Mouse (Mus musculus): ENCODE data around the gene Fam189a1. TPM values are rescaled to one million over a fixed set of nuclear protein-coding genes. Genes with fewer than 3 reads are reported as not detected.

Fam189a1 gene
- polyA plus RNA-seq, 1 experiment from 2014 or later, result 0.46 TPM

GRCm38 (mm10) chr7:64911945-64912344, 244.4 kb downstream of the Fam189a1 start:
- 62% methylated on average over 2 of the region's 2 CpGs for WGBS
- no peak overlapping the region for H3K9ac ChIP-seq
- H3K27me3 ChIP-seq (ENCODE audit: insufficient read depth, low read length), result no peaks in the 10 kb centered on the region
- no peaks in the 10 kb centered on the region for H3K4me1 ChIP-seq (ENCODE audit: insufficient read depth)
- DNase-seq (no peak), ATAC-seq (ENCODE audit: insufficient read depth) (no peak)
- H3K27ac ChIP-seq (ENCODE audit: low read depth), result no peak overlapping the region
- H3K4me3 ChIP-seq (ENCODE audit: low read depth, low read length), result no peak overlapping the region
- H3K9me3 ChIP-seq (ENCODE audit: low read depth, low read length), result no peaks in the 10 kb centered on the region
- no peaks in the 10 kb centered on the region for H3K36me3 ChIP-seq (ENCODE audit: insufficient read depth)
- no peak for TF ChIP-seq CTCF (IDR thresholded peaks at IDR 0.05; ENCODE audit: low read depth)
- H3K4me2 ChIP-seq, result no peak overlapping the region

GRCm38 (mm10) chr7:64910208-64910607, 246.2 kb downstream of the Fam189a1 start:
- H3K36me3 ChIP-seq (ENCODE audit: insufficient read depth), result no peaks in the 10 kb centered on the region
- 84% methylated on average over 2 of the region's 2 CpGs for WGBS
- H3K27me3 ChIP-seq (ENCODE audit: insufficient read depth, low read length), result no peaks in the 10 kb centered on the region
- no peak overlapping the region for H3K4me3 ChIP-seq (ENCODE audit: low read depth, low read length)
- no peak for DNase-seq
- H3K27ac ChIP-seq (ENCODE audit: low read depth), result no peak overlapping the region
- ATAC-seq (ENCODE audit: insufficient read depth), result no peak
- no peak overlapping the region for H3K4me2 ChIP-seq
- H3K9ac ChIP-seq, result no peak overlapping the region
- TF ChIP-seq CTCF (IDR thresholded peaks at IDR 0.05; ENCODE audit: low read depth), result no peak
- H3K9me3 ChIP-seq (ENCODE audit: low read depth, low read length), result no peaks in the 10 kb centered on the region
- H3K4me1 ChIP-seq (ENCODE audit: insufficient read depth), result no peaks in the 10 kb centered on the region

- no peak for TF ChIP-seq CTCF (IDR thresholded peaks at IDR 0.05; ENCODE audit: low read depth)
- Histone ChIP-seq H3K4me2 (no peak overlapping the region), H3K27ac (ENCODE audit: low read depth) (no peak overlapping the region), H3K27me3 (ENCODE audit: insufficient read depth, low read length) (no peaks in the 10 kb centered on the region), H3K4me1 (ENCODE audit: insufficient read depth) (no peaks in the 10 kb centered on the region), H3K9me3 (ENCODE audit: low read depth, low read length) (no peaks in the 10 kb centered on the region), H3K9ac (no peak overlapping the region), H3K36me3 (ENCODE audit: insufficient read depth) (no peaks in the 10 kb centered on the region), H3K4me3 (ENCODE audit: low read depth, low read length) (no peak overlapping the region)
- no peak for DNase-seq
- no peak for ATAC-seq (ENCODE audit: insufficient read depth)
- WGBS, result 57% methylated on average over 5 of the region's 5 CpGs
Measured at GRCm38 (mm10) chr7:64906955-64907354, 249.4 kb downstream of the Fam189a1 start.

GRCm38 (mm10) chr7:64905506-64905905, 250.9 kb downstream of the Fam189a1 start:
- TF ChIP-seq CTCF (IDR thresholded peaks at IDR 0.05; ENCODE audit: low read depth), result no peak
- DNase-seq (no peak), ATAC-seq (ENCODE audit: insufficient read depth) (no peak)
- Histone ChIP-seq H3K27me3 (ENCODE audit: insufficient read depth, low read length) (no peaks in the 10 kb centered on the region), H3K36me3 (ENCODE audit: insufficient read depth) (no peaks in the 10 kb centered on the region), H3K4me2 (no peak overlapping the region), H3K4me1 (ENCODE audit: insufficient read depth) (no peaks in the 10 kb centered on the region), H3K4me3 (ENCODE audit: low read depth, low read length) (no peak overlapping the region), H3K27ac (ENCODE audit: low read depth) (no peak overlapping the region), H3K9me3 (ENCODE audit: low read depth, low read length) (no peaks in the 10 kb centered on the region), H3K9ac (no peak overlapping the region)
- WGBS, result 78% methylated on average over 3 of the region's 3 CpGs

- H3K9me3 ChIP-seq (ENCODE audit: low read depth, low read length), result no peaks in the 10 kb centered on the region
- ATAC-seq (ENCODE audit: insufficient read depth) (no peak), DNase-seq (no peak)
- no peak overlapping the region for H3K4me2 ChIP-seq
- no peak overlapping the region for H3K27ac ChIP-seq (ENCODE audit: low read depth)
- no peaks in the 10 kb centered on the region for H3K36me3 ChIP-seq (ENCODE audit: insufficient read depth)
- H3K4me1 ChIP-seq (ENCODE audit: insufficient read depth), result no peaks in the 10 kb centered on the region
- no peak for TF ChIP-seq CTCF (IDR thresholded peaks at IDR 0.05; ENCODE audit: low read depth)
- WGBS, result 86% methylated on average over 2 of the region's 2 CpGs
- no peak overlapping the region for H3K9ac ChIP-seq
- H3K4me3 ChIP-seq (ENCODE audit: low read depth, low read length), result no peak overlapping the region
- no peaks in the 10 kb centered on the region for H3K27me3 ChIP-seq (ENCODE audit: insufficient read depth, low read length)
Measured at GRCm38 (mm10) chr7:64900249-64900648, 256.1 kb downstream of the Fam189a1 start.

GRCm38 (mm10) chr7:64896587-64896986, 259.8 kb downstream of the Fam189a1 start:
- no peak overlapping the region for H3K4me3 ChIP-seq (ENCODE audit: low read depth, low read length)
- H3K36me3 ChIP-seq (ENCODE audit: insufficient read depth), result no peaks in the 10 kb centered on the region
- H3K9me3 ChIP-seq (ENCODE audit: low read depth, low read length), result no peaks in the 10 kb centered on the region
- TF ChIP-seq CTCF (IDR thresholded peaks at IDR 0.05; ENCODE audit: low read depth), result no peak
- DNase-seq, result no peak
- H3K27me3 ChIP-seq (ENCODE audit: insufficient read depth, low read length), result no peaks in the 10 kb centered on the region
- H3K27ac ChIP-seq (ENCODE audit: low read depth), result no peak overlapping the region
- 76% methylated on average over 6 of the region's 6 CpGs for WGBS
- H3K9ac ChIP-seq, result no peak overlapping the region
- H3K4me1 ChIP-seq (ENCODE audit: insufficient read depth), result no peaks in the 10 kb centered on the region
- no peak for ATAC-seq (ENCODE audit: insufficient read depth)
- no peak overlapping the region for H3K4me2 ChIP-seq

- no peaks in the 10 kb centered on the region for H3K4me1 ChIP-seq (ENCODE audit: insufficient read depth)
- DNase-seq, result peak; percentile 76
- peak overlapping the region; percentile 18; the same call in 1 of the 2 replicates for H3K27ac ChIP-seq (ENCODE audit: low read depth)
- TF ChIP-seq CTCF (IDR thresholded peaks at IDR 0.05; ENCODE audit: low read depth), result no peak
- 40% methylated on average over 5 of the region's 5 CpGs for WGBS
- H3K4me3 ChIP-seq (ENCODE audit: low read depth, low read length), result no peak overlapping the region
- H3K4me2 ChIP-seq, result no peak overlapping the region; the same call in 1 of the 2 replicates
- ATAC-seq (ENCODE audit: insufficient read depth), result peak; percentile 87
- no peaks in the 10 kb centered on the region for H3K9me3 ChIP-seq (ENCODE audit: low read depth, low read length)
- no peaks in the 10 kb centered on the region for H3K27me3 ChIP-seq (ENCODE audit: insufficient read depth, low read length)
- H3K9ac ChIP-seq, result no peak overlapping the region
- H3K36me3 ChIP-seq (ENCODE audit: insufficient read depth), result no peaks in the 10 kb centered on the region
Measured at GRCm38 (mm10) chr7:64895685-64896101, 260.7 kb downstream of the Fam189a1 start.

GRCm38 (mm10) chr7:64891139-64891538, 265.2 kb downstream of the Fam189a1 start:
- H3K9me3 ChIP-seq (ENCODE audit: low read depth, low read length), result no peaks in the 10 kb centered on the region
- no peak for DNase-seq
- no peak for ATAC-seq (ENCODE audit: insufficient read depth)
- no peaks in the 10 kb centered on the region for H3K36me3 ChIP-seq (ENCODE audit: insufficient read depth)
- WGBS, result 55% methylated on average over 3 of the region's 3 CpGs
- no peak overlapping the region for H3K9ac ChIP-seq
- no peak overlapping the region for H3K27ac ChIP-seq (ENCODE audit: low read depth)
- no peak for TF ChIP-seq CTCF (IDR thresholded peaks at IDR 0.05; ENCODE audit: low read depth)
- no peak overlapping the region for H3K4me3 ChIP-seq (ENCODE audit: low read depth, low read length)
- no peaks in the 10 kb centered on the region for H3K4me1 ChIP-seq (ENCODE audit: insufficient read depth)
- no peak overlapping the region for H3K4me2 ChIP-seq
- no peaks in the 10 kb centered on the region for H3K27me3 ChIP-seq (ENCODE audit: insufficient read depth, low read length)

Measured in lung, embryonic 14.5 days (tissue).